Mouse (Mus musculus) bone marrow macrophage, adult 2 months (primary cell): ENCODE measurements around the gene Agrn. TPM values are rescaled to one million over a fixed set of nuclear protein-coding genes. Genes with fewer than 3 reads are reported as not detected.

Source experiments
- H3K27ac ChIP-seq: 2 replicates; pipeline ENCODE4 v1.5.1; 2012; ENCODE audit warnings: low read depth, low read length; ENCODE audit not compliant: insufficient read depth
- H3K4me1 ChIP-seq: 2 replicates; pipeline ENCODE4 v1.6.1; 2012; ENCODE audit warnings: low read length; ENCODE audit not compliant: control insufficient read depth, insufficient read depth
- H3K4me3 ChIP-seq: 2 replicates; pipeline ENCODE4 v1.5.1; 2012; ENCODE audit warnings: mild to moderate bottlenecking, low read length, moderate library complexity; ENCODE audit not compliant: insufficient read depth
- CTCF ChIP-seq: IDR thresholded peaks from 2 replicates; pipeline ENCODE4 v1.5.1; 2012; ENCODE audit warnings: low read depth, mild to moderate bottlenecking, low read length, moderate library complexity
- POLR2A ChIP-seq: IDR thresholded peaks from 2 replicates; pipeline ENCODE4 v1.6.1; 2012; ENCODE audit warnings: mild to moderate bottlenecking, low read depth, low read length, borderline replicate concordance
- polyA plus RNA-seq: library from polyadenylated mRNA; stranded (reverse); fragments of >200 nt; gene quantifications from 2 replicates; pipeline ENCODE4 v1.2.4, GENCODE M21; 2012; ENCODE audit not compliant: missing spikeins, insufficient read depth, insufficient read length

The Agrn gene
- polyA plus RNA-seq, result 24.0 and 25.1 TPM in 2 replicates

DNA sequence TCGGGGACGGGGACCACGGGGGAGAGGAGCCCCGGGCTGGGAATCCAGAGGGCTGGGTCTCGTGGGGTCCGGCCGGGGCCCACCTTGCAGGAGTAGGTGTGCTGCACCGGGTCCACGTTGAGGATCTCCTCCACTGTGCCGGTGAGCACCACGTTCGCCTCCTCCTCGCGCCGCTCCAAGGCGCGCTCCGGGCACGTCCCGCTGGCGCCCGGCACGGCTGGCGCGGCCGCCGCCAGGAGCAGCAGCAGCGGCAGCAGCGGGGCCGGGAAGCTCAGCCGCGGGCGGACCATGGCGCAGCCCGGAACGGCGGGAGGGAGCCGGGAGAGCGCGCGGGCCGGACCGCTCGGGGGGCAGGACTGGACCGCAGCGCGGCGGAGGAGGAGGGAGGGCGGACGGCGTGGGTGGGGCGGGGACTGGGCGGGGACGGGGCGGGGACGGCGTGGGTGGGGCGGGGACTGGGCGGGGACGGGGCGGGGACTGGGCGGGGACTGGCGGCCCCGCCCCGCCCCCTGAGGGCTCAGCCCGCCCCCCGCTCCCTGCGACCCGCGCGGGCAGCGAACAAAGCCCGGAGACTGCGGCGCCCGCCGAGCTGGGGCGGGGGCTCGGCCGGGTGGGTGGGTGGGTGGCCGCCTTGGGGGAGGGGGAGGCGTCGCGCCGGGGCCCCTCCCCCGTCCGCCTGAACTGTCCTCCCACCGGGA, at the start of gene Agrn:
Gene Agrn (minus strand): TSS at position 358 of the 698 bp plus-strand sequence.
- H3K4me1 ChIP-seq, result peaks cover 11% of the 10 kb centered on the region
- no peak within 1 kb of the TSS for H3K27ac ChIP-seq
- TF ChIP-seq CTCF, result no peak
- no peak for TF ChIP-seq POLR2A
- H3K4me3 ChIP-seq, result peak within 1 kb of the TSS; percentile 88

DNA sequence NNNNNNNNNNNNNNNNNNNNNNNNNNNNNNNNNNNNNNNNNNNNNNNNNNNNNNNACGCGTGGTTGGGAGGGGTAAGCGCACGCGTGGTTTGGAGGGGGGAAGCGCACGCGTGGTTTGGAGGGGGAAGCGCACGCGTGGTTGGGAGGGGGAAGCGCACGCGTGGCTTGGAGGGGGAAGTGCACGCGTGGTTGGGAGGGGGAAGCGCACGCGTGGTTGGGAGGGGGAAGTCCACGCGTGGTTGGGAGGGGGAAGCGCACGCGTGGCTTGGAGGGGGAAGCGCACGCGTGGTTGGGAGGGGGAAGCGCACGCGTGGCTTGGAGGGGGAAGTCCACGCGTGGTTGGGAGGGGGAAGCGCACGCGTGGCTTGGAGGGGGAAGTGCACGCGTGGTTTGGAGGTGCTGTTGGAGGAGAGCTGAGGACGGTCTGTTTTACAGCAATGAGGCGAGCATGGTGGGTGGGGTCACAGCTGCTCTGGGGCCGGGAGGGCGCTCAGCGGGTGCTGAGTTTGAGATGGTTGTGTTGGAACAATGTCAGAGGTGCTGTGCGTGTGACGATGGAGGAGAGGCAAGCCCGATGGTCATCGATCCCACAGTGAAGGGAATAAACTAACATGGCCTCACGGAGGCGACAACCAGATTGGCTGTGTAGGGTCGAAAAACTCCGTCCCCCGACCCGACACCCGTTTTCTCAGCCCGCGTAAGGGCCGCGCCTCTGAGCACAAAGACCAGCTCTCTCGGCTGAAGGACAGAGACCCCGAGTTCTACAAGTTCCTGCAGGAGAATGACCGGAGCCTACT, 39.6 kb upstream of the Agrn start:
- H3K27ac ChIP-seq, result peak overlapping the region; percentile 99
- H3K4me3 ChIP-seq, result peak overlapping the region; percentile 95
- no peak for TF ChIP-seq CTCF
- TF ChIP-seq POLR2A, result no peak
- H3K4me1 ChIP-seq, result no peaks in the 10 kb centered on the region; the same call in 1 of the 2 replicates

DNA sequence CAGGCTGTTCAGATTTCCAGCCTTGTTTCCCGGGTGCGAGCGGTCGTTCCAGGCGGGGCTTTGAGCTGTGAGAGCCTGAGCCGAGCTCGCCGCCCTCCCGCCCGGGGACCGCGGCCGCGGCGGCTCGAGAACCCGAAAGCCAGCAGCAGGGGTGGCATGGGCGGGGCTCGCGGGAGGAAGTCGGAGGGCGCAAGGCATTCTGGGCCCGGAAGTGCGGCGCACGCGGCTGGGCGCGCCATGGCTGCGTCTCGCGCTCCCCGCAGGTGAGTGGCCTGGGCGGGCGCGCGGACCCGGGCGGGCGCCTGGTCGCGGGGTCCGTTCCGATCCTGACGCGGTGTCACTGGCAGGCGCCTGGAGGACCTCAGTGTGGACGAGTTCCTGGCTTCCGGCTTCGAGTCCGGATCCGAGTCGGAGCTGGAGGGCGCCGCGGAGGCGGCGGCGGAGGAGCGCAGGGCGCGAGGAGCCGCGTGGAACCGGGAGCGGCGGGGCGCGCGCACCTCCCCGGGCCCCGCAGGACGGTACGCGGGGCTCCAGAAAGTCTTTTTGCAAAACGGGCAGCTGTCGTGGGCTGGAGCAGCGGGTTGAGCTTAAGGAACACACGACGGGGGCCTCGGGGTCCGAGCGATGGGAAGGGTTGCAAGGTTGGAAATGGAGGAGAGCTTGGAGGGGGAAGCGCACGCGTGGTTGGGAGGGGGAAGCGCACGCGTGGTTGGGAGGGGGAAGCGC, 38.7 kb upstream of the Agrn start, which contains the start of gene Noc2l:
Gene Noc2l (plus strand): TSS at position 203 of the 726 bp plus-strand sequence.
- Histone ChIP-seq H3K4me1 (no peaks in the 10 kb centered on the region; the same call in 1 of the 2 replicates), H3K27ac (peak within 1 kb of the TSS; percentile 99), H3K4me3 (peak within 1 kb of the TSS; percentile 95)
- no peak for TF ChIP-seq CTCF
- TF ChIP-seq POLR2A, result no peak

DNA sequence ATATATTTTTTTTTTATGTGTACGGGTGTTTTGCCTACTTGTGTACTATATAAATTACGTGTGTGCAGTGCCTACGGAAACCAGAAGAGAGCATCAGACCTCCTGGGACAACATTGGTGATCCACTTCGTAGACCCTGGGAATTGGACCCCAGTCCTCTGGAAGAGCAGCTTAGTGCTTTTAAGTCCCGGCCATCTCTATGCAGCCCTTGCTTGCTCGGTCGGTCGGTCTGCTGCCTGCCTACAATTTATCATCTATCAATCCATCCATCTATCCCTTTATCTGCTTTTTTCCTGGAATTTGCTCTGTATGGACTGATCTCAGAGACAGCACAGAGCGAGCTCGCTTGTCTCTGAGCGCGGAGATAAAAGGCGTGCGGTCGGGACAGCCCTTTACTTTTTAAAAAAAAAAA, 38.1 kb upstream of the Agrn start:
- H3K4me3 ChIP-seq, result peak overlapping the region; percentile 95
- TF ChIP-seq POLR2A (no peak), CTCF (no peak)
- peak overlapping the region; percentile 74 for H3K27ac ChIP-seq
- H3K4me1 ChIP-seq, result no peaks in the 10 kb centered on the region; the same call in 1 of the 2 replicates

DNA sequence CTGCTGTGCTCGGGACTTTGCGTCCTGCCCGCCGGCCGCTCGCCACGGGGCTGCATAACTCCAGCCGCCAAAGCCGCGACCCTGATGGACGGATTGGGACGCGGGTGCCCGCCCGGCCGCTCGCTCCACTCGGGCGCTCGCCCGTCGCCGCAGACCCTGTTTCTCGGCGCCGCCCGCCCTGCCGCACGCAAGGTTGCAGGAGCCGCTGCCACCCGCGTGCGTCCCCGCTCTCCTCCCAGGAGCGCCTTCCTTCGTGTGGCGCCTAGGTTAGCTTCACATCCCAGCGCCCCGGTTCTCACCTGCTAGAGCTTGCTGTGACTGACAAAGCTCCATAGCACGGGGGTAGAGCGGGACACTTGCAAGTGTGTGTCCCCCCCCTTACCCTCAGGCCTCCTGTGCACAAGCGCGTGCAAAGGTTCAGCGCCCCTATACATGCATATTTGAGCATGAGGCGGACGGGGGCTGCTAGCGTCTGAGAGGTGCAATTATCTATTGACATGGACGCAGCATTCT, 37.5 kb upstream of the Agrn start, which contains the start of gene Plekhn1:
Gene Plekhn1 (minus strand): TSS at position 157 of the 513 bp plus-strand sequence.
- TF ChIP-seq CTCF, result no peak
- no peak for TF ChIP-seq POLR2A
- peak within 1 kb of the TSS; percentile 74 for H3K27ac ChIP-seq

DNA sequence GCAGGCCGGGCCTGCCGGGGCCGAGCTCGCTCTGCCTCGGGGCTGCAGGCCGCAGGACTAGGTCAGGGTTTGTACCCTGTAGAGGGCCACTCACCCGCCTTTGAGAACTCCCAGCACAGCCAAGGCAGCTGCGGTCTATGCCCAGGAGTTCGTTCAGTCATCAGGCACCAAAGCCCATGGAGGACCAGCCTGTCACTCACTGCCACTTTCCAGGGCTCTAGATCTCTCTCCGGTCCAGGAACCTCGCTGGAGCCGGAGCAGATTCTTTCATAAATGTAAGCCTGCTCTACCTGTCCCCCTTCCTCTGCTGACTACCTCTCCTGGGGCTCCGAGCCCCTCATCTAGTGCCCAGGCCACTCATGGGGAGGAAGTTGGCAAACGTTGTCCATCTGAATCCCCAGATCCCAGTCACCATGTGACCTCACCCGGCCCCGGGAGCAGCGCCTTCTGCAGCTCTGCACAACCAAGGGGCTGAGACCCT, 36.8 kb upstream of the Agrn start:
- TF ChIP-seq CTCF, result no peak
- peaks cover 10% of the 10 kb centered on the region for H3K4me1 ChIP-seq
- peak overlapping the region; percentile 68 for H3K4me3 ChIP-seq
- peak overlapping the region; percentile 24; the same call in 1 of the 2 replicates for H3K27ac ChIP-seq

More for the DNA sequence above, 37.5 kb upstream of the Agrn start, which contains the start of gene Plekhn1:
- H3K4me3 ChIP-seq, result peak within 1 kb of the TSS; percentile 95
- H3K4me1 ChIP-seq, result peaks cover 3% of the 10 kb centered on the region

DNA sequence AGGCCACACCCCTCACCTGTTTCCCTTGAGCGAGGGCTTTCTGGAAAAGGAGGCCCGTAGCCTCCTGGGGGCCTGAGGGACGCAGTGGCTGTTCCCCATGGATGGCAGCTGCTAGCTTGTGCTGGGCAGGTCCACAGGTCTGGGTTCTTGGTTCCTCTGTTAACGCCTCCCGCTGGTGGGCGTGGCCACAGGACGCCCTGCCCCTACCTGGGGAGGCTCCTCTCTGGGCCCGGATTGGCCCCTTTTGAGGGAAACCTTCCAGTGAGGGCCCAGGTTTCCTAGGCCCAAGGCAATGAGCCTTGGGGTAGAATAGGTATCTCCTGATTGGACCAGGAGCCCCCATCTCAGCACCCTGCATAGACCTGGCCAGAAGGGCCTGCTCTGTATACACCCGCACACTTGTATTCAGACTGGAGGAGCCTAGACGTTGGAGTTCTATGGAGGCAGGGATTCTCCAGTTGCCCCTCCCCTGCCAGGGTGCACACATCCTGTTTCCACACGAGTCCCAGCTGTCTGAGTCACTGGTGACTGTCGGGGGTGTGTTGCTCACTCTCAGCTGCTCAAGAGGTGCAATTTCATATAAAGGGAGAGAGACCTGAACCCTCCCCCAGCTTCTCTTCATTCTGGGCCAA, 31.2 kb upstream of the Agrn start:
- Histone ChIP-seq H3K27ac (peak overlapping the region; percentile 69), H3K4me1 (peaks cover 28% of the 10 kb centered on the region), H3K4me3 (no peak overlapping the region)
- no peak for TF ChIP-seq CTCF
- TF ChIP-seq POLR2A, result no peak

DNA sequence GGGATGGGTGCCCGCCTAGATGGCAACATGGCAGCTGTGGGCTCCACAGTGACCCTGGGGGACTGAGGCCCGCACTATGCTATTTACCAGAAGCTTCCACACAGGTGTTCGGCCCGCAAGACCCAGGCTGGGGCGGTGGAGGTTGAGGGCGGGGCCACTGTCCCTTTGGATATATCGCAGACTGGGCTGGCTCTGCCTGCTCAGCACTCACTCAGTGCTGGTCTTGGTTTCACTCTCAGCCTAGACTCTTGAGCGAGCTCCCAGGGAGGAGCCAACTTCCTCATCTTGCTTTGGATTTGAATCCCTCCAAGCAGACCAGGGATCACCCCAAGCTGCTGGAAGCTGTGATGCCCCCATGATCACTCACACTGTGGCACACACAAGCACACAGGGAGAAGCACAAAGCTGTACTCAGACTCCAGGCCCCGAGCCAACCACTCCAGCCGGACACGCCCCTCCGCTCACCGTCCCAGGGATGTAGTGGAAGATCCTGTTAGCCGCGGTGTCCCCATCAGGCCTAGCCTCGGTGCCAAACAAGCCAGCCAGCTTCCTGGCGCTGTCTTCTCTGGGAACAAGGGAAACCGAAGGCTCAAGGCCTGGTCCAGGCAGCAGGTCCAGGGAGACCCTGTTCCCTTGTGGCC, 30.6 kb upstream of the Agrn start:
- Histone ChIP-seq H3K4me3 (no peak overlapping the region), H3K4me1 (peaks cover 28% of the 10 kb centered on the region), H3K27ac (peak overlapping the region; percentile 69)
- TF ChIP-seq POLR2A (no peak), CTCF (no peak)

DNA sequence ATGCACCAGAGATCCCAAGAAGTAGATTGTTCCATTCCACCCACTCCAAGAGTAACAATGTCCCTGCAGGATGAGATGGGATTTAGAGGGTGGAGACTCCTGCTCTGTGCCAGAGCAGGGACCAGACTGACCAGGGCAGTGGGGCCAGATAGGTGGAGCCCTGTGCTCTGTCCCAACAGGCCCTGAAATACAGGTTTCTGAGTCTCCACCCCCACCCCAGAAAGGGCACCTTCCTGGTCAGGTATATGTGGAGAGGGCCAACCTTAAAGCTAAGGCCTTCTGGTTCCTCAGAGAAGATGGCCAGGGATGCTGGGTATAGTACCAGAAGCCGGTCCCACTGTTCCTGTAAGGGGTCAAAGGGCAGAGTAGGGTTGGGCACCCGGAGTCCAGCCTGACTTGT, 27.0 kb upstream of the Agrn start:
- Histone ChIP-seq H3K4me3 (no peak overlapping the region), H3K4me1 (peaks cover 21% of the 10 kb centered on the region), H3K27ac (no peak overlapping the region)
- TF ChIP-seq POLR2A (no peak), CTCF (no peak)
